Mouse (Mus musculus) effector memory CD4-positive, alpha-beta T cell, adult 5 months (primary cell): Measurements from ENCODE around the gene Usp30. TPM values are rescaled to one million over a fixed set of nuclear protein-coding genes. Genes with fewer than 3 reads are reported as not detected.

Source experiments
- polyA plus RNA-seq: library from polyadenylated mRNA; unstranded; fragments of 100-300 nt; shearing (Covaris generic); gene quantifications from one replicate; pipeline ENCODE4 v1.2.1, GENCODE M21; 2017

Gene Usp30
- polyA plus RNA-seq, result 5.4 TPM

GRCm38 (mm10) chr5:114065161-114065560 lies at the start of gene Usp30:
TSS of gene Usp30 (plus strand) at chr5:114065461.

GRCm38 (mm10) chr5:114091057-114091807 lies 26.0 kb downstream of the Usp30 start, which contains the start of gene Svop:
TSS of gene Svop (minus strand) at chr5:114091570.

GRCm38 (mm10) chr5:114127374-114128349 lies 62.4 kb downstream of the Usp30 start, which contains the start of gene Alkbh2:
TSS of gene Alkbh2 (minus strand) at chr5:114128218.

GRCm38 (mm10) chr5:114130211-114130605 lies 64.9 kb downstream of the Usp30 start, which contains the start of gene Ung:
TSS of gene Ung (plus strand) at chr5:114130386.

GRCm38 (mm10) chr5:114146028-114146888 lies 81.0 kb downstream of the Usp30 start, which contains the start of gene Acacb:
TSS of gene Acacb (plus strand) at chr5:114146535.

Other genes starting within 250 kb of the Usp30 start
- gene Selplg, start 232.8 kb upstream of the Usp30 start, polyA plus RNA-seq, result 886 TPM
- 83.8 TPM for gene Coro1c, start 156.7 kb upstream of the Usp30 start, polyA plus RNA-seq
- 31.8 TPM for gene Ssh1, start 71.6 kb upstream of the Usp30 start, polyA plus RNA-seq
- not detected for gene Dao, start 61.8 kb upstream of the Usp30 start, polyA plus RNA-seq
- gene Svop, start 26.1 kb downstream of the Usp30 start, polyA plus RNA-seq, result 0.11 TPM
- gene Alkbh2, start 62.8 kb downstream of the Usp30 start, polyA plus RNA-seq, result 9.1 TPM
- gene Ung, start 64.9 kb downstream of the Usp30 start, polyA plus RNA-seq, result 3.5 TPM
- 0.77 TPM for gene Acacb, start 81.1 kb downstream of the Usp30 start, polyA plus RNA-seq
- gene Foxn4, start 208.3 kb downstream of the Usp30 start, polyA plus RNA-seq, result not detected
- 2.8 TPM for gene Myo1h, start 223.7 kb downstream of the Usp30 start, polyA plus RNA-seq